Mouse (Mus musculus) neural tube, embryonic 11.5 days (tissue): ENCODE measurements around the gene Gm10197. TPM values are rescaled to one million over a fixed set of nuclear protein-coding genes. Genes with fewer than 3 reads are reported as not detected.

Source experiments
- ATAC-seq: fragments of 200-750 bp; cut with Nextera tagmentation; 2 replicates; pipeline ENCODE4 v1.8.0; 2017; ENCODE audit warnings: moderate number of reproducible peaks, mild to moderate bottlenecking, moderate TSS enrichment, moderate library complexity; ENCODE audit not compliant: insufficient read depth, low FRiP score, low TSS enrichment
- DNase-seq: peaks from one replicate; pipeline ENCODE4 v3.0.0-alpha.2; 2015; ENCODE audit warnings: low spot score
- H3K27ac ChIP-seq: fragments of 300-500 bp; sonication (generic); 2 replicates; pipeline ENCODE4 v1.5.1; 2014; ENCODE audit warnings: low read depth, mild to moderate bottlenecking, low read length
- H3K27me3 ChIP-seq: fragments of 300-500 bp; sonication (generic); 2 replicates; pipeline ENCODE4 v1.6.1; 2014; ENCODE audit warnings: mild to moderate bottlenecking, low read length, mixed read lengths; ENCODE audit not compliant: control insufficient read depth, insufficient read depth
- H3K36me3 ChIP-seq: fragments of 300-500 bp; sonication (generic); 2 replicates; pipeline ENCODE4 v1.6.1; 2014; ENCODE audit warnings: mild to moderate bottlenecking, low read length, moderate library complexity, mixed read lengths; ENCODE audit not compliant: control insufficient read depth, insufficient read depth
- H3K4me1 ChIP-seq: fragments of 300-500 bp; sonication (generic); 2 replicates; pipeline ENCODE4 v1.6.1; 2014; ENCODE audit warnings: low read length, mixed read lengths; ENCODE audit not compliant: control insufficient read depth, insufficient read depth
- H3K4me2 ChIP-seq: fragments of 300-500 bp; sonication (generic); 2 replicates; pipeline ENCODE4 v1.6.1; 2014; ENCODE audit warnings: low read depth, mild to moderate bottlenecking, moderate library complexity
- H3K4me3 ChIP-seq: fragments of 300-500 bp; sonication (generic); 2 replicates; pipeline ENCODE4 v1.5.1; 2014; ENCODE audit warnings: low read depth, low read length
- H3K9ac ChIP-seq: fragments of 300-500 bp; sonication (generic); 2 replicates; pipeline ENCODE4 v1.6.1; 2014; ENCODE audit warnings: mild to moderate bottlenecking, low read length
- H3K9me3 ChIP-seq: fragments of 300-500 bp; sonication (generic); 2 replicates; pipeline ENCODE4 v1.6.1; 2016; ENCODE audit warnings: low read length; ENCODE audit not compliant: control insufficient read depth
- WGBS: fragments of 180-500 bp; shearing (Covaris S2); extraction: QIAGEN DNeasy Blood & Tissue Kit; methylation state at CpG from one replicate; pipeline ENCODE4 v1.1.7; 2014; 5-methylcytosine and 5-hydroxymethylcytosine counted together
- polyA plus RNA-seq: library from polyadenylated mRNA; unstranded; fragments of >200 nt; fragmentation: Nextera tagmentation; extraction: Ambion mirVana; gene quantifications from 2 replicates; pipeline ENCODE4 v1.2.1, GENCODE M21; 2014

Gene Gm10197
- polyA plus RNA-seq, 1 experiment from 2014 or later, result not detected

DNA sequence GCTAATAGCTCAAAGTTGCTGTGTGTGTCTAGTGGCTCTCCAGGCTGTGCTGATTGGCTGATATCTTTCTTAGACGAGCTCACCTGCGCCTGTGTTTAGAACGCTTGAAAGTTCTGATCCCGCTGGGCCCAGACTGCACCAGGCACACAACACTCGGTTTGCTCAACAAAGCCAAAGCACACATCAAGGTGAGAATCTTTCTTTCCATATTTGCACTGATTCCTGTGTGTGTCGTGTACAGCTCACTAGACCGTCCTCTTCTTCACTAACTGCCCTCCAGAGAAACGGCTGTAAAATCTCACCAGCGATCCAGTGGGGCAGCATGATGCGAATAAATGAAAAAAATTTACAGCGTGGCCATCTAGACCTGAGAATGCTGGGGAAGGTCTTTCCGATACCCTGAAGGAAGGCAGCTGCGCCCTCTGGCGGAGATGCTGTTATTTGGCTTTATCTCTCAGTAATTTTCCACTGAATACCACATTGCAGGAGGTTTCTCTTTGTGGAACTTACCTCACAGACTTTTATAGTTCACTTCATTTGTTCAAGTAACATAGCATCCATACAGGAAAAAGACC lies 2.0 kb downstream of the Gm10197 start:
- Histone ChIP-seq H3K27me3 (no peaks in the 10 kb centered on the region), H3K9ac (no peak overlapping the region), H3K36me3 (peaks cover 3% of the 10 kb centered on the region; the same call in 1 of the 2 replicates), H3K4me3 (no peak overlapping the region), H3K27ac (no peak overlapping the region), H3K9me3 (no peaks in the 10 kb centered on the region), H3K4me2 (no peak overlapping the region), H3K4me1 (0 out of 2 replicates have a peak, but pooled peaks cover 4% of the 10 kb centered on the region)
- ATAC-seq (0 out of 2 replicates have a peak, but pooled peaks have one; percentile 14), DNase-seq (peak; percentile 83)
- WGBS, result 37% methylated on average over 14 of the region's 14 CpGs

DNA sequence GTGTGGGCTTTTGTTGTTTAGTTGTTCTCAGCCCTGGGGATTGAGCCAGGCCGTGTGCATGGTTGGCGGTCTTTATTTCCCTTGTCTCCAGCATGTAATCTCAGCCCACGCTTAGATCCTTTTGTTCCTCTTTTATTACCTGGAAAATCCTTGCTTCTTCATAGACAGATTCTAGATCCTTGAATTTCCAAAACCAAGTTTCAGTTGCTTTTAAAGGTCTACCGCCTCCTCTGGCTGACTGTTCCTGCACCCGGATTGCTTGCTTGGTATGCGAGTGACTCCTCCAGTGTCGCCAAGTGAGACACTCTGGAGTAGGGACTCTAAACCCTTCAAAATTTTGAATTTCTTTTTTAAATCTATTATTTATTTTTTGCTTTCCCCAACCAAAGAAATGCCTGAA lies 4.7 kb downstream of the Gm10197 start:
- H3K27ac ChIP-seq, result no peak overlapping the region
- no peak overlapping the region for H3K4me3 ChIP-seq
- no peak overlapping the region for H3K4me2 ChIP-seq
- WGBS, result 78% methylated on average over 7 of the region's 7 CpGs
- H3K9ac ChIP-seq, result no peak overlapping the region
- no peaks in the 10 kb centered on the region for H3K27me3 ChIP-seq
- no peak for DNase-seq
- no peaks in the 10 kb centered on the region for H3K9me3 ChIP-seq
- no peak for ATAC-seq
- no peaks in the 10 kb centered on the region for H3K36me3 ChIP-seq
- 0 out of 2 replicates have a peak, but pooled peaks cover 4% of the 10 kb centered on the region for H3K4me1 ChIP-seq

DNA sequence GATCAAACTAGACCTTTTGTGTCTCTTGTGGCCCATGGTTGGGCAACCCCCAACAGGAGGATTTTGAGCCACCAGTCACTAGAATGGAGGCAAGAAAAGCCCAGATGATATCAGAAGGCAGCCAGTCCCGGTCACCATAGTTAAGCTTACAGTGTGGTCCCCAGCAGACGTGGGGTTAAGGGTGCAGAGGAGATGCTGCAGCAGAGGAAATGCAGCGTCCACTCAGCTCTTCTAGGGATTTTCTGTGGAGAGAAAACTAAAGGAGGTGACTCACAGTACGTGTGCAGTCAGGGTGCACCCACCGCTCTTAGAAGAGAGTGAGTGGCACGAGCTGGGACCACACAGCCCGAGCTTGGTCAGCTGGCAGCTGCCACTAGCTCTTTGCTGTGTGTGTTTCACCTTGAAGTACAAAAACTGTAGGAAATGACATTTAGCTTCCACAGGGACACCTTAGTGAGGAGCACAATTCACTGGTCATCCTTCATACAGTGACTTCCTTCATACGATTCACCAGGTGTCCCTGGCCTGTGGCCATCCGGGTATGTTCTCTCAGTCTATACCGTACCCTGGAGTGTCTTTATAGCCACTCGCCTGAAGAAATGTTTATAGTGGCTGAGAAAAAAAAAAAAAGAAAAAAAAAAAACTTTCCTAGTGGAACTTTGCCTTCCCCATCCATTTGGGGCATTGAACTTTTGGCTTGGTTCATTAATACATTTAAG lies 5.3 kb downstream of the Gm10197 start:
- no peaks in the 10 kb centered on the region for H3K27me3 ChIP-seq
- H3K9ac ChIP-seq, result no peak overlapping the region
- H3K27ac ChIP-seq, result no peak overlapping the region
- H3K4me3 ChIP-seq, result no peak overlapping the region
- no peak for ATAC-seq
- 0 out of 2 replicates have a peak, but pooled peaks cover 4% of the 10 kb centered on the region for H3K4me1 ChIP-seq
- H3K9me3 ChIP-seq, result no peaks in the 10 kb centered on the region
- H3K36me3 ChIP-seq, result no peaks in the 10 kb centered on the region
- no peak overlapping the region for H3K4me2 ChIP-seq
- WGBS, result 87% methylated on average over 11 of the region's 11 CpGs
- no peak for DNase-seq

DNA sequence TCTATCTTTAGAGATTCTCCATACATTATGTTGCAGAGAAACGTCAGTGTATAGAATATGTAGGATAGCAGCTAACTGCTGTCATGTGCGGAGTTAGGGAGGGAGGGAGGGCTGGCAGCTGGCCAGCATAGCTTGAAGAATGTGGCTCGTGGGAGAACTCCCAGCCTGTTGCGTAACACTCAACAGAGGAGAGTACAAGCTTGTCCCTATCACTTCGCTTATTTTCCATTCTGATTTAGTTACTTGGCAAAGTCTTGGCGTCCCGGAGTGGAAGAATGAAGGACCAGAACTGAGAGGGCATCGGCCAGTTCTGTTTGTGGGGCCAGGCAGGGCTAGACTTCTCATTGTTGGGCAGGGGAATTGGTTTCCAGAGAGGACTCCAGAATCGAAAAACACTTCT lies 6.6 kb downstream of the Gm10197 start:
- H3K27me3 ChIP-seq, result no peaks in the 10 kb centered on the region
- DNase-seq (peak; percentile 65), ATAC-seq (no peak)
- H3K36me3 ChIP-seq, result no peaks in the 10 kb centered on the region
- no peak overlapping the region for H3K27ac ChIP-seq
- 59% methylated on average over 9 of the region's 9 CpGs for WGBS
- no peak overlapping the region for H3K9ac ChIP-seq
- H3K4me2 ChIP-seq, result no peak overlapping the region
- H3K4me3 ChIP-seq, result no peak overlapping the region
- H3K9me3 ChIP-seq, result no peaks in the 10 kb centered on the region
- H3K4me1 ChIP-seq, result 0 out of 2 replicates have a peak, but pooled peaks cover 4% of the 10 kb centered on the region

DNA sequence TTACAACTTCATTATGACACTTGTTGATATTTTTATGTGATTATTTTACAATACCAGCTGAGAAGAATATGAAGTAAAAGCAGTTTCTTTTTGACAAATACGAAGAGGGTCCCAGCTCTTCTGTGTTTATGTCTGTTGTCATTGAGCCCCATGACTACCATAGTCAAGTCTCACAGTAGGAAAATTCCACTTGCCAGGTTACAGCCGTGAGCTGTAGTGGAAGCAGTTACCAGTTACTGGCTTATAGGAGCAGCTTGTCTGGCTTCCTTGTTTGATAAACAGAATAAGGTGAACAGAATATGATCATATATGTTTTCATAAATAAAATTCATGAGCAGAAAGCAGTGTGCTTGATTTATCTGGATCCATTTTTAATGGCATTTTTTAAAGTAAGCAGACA lies 7.0 kb downstream of the Gm10197 start:
- no peak overlapping the region for H3K4me2 ChIP-seq
- no peaks in the 10 kb centered on the region for H3K9me3 ChIP-seq
- H3K27ac ChIP-seq, result no peak overlapping the region
- no peak for DNase-seq
- WGBS, result 82% methylated on average over 2 of the region's 2 CpGs
- no peaks in the 10 kb centered on the region for H3K27me3 ChIP-seq
- ATAC-seq, result no peak
- H3K9ac ChIP-seq, result no peak overlapping the region
- H3K36me3 ChIP-seq, result no peaks in the 10 kb centered on the region
- H3K4me3 ChIP-seq, result no peak overlapping the region
- H3K4me1 ChIP-seq, result 0 out of 2 replicates have a peak, but pooled peaks cover 4% of the 10 kb centered on the region

DNA sequence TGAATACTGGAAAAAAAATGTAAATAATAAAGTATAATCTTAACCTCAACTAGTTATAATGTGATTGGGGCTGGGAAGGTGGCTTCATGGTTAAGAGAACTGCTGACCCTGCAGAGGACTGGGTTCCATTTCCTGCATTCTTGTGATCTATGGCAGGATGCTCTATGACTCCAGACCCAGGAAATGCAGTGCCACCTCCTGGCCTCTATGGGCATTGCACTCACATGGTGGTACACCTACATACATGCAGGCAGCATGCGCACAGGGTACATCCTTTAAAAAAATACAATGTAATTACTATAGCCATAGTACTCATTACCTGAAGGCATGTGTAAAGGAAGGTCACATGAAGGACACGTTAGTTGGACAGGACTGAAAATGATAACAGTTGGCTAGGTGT lies 8.6 kb downstream of the Gm10197 start:
- Histone ChIP-seq H3K27ac (no peak overlapping the region), H3K4me2 (no peak overlapping the region), H3K9ac (no peak overlapping the region), H3K9me3 (no peaks in the 10 kb centered on the region), H3K36me3 (no peaks in the 10 kb centered on the region), H3K27me3 (no peaks in the 10 kb centered on the region), H3K4me1 (0 out of 2 replicates have a peak, but pooled peaks cover 4% of the 10 kb centered on the region), H3K4me3 (no peak overlapping the region)
- ATAC-seq (no peak), DNase-seq (no peak)
- 49% methylated on average over 2 of the region's 2 CpGs for WGBS

DNA sequence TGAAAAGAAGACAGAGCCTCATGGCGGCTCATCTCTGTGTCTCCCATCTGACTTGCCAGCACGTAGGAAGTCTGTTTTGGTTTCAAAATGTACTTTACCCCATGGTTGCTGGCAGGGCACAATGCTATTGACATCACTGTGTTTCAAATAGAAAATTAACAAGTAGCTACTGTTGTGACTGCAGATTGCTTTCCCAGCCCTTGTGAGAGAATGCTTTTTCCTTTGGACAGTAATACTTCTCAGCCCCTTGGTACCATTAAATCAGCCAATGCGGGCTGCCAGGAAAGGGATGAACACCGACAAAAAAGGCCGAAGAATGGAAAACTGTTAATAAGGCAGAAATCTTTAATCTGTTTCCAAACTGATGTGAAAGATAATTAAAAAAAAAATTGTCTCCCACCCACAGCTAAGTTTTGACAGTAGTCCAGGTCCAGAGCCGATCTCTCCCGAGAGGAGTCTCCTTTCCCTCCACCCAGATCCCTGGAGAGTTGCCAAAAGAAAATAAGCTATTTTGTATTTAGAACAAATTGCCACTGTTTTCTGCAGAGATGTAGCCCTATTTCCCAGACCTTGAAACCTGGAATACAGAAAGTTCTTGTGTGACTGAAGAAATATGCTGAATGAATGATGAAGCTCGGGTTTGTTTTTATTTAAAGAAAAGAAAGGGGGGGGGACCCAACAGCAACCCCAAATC lies 11.2 kb downstream of the Gm10197 start:
- 82% methylated on average over 8 of the region's 8 CpGs for WGBS
- no peaks in the 10 kb centered on the region for H3K36me3 ChIP-seq
- no peak for DNase-seq
- ATAC-seq, result no peak
- no peak overlapping the region for H3K27ac ChIP-seq
- no peak overlapping the region for H3K4me2 ChIP-seq
- H3K4me1 ChIP-seq, result 0 out of 2 replicates have a peak, but pooled peaks cover 4% of the 10 kb centered on the region
- no peaks in the 10 kb centered on the region for H3K9me3 ChIP-seq
- H3K9ac ChIP-seq, result no peak overlapping the region
- H3K27me3 ChIP-seq, result no peaks in the 10 kb centered on the region
- H3K4me3 ChIP-seq, result no peak overlapping the region

DNA sequence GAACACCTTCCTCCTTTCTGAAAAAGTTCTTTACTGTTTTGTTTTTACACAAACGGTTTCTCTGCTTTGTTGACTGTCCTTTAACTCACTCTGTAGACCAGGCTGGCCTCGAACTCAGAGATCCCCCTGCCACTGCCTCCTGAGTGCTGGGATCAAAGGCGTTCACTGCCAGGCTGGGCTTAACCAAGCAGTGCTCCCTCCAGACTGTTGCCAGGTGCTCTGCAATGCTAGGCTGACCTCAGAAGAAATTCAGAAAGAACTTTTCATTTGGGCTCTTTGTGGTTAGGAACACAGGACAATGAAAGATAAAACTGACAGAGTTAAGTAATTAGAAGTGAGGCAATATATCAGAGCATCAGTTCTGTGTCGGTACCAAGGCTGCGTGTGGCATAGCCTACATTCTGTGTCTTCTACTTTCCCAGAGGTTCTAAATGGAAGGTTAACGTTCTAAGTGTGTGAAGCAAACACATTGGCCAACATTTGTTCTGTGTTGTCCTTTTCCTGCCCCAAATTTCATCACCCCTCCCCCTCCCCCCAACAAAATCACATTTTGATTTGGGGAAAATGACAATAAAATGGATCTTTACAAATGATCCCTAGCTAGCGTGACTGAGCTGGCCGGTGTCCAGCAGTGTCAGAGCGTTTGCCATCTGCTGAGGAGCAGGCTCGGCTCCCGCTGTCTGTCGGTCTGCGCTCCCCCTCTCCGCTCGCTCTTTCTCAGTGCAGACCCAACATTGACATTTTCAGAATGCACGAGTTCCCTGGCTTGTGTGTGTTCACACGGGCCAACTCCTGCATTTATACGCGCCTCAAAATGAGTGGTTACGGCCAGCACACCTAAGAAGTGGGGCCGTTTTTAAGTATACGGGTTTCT lies 12.2 kb downstream of the Gm10197 start:
- Histone ChIP-seq H3K9me3 (no peaks in the 10 kb centered on the region), H3K4me2 (no peak overlapping the region), H3K27me3 (no peaks in the 10 kb centered on the region), H3K4me1 (no peaks in the 10 kb centered on the region), H3K36me3 (no peaks in the 10 kb centered on the region), H3K9ac (no peak overlapping the region), H3K4me3 (no peak overlapping the region), H3K27ac (no peak overlapping the region)
- 74% methylated on average over 22 of the region's 22 CpGs for whole genome bisulfite sequencing
- DNase-seq (no peak), ATAC-seq (no peak; the same call in 1 of the 2 replicates)
